Mouse (Mus musculus) neutrophil, adult 83 days (primary cell): ENCODE data around the gene Dapl1. TPM values are rescaled to one million over a fixed set of nuclear protein-coding genes. Genes with fewer than 3 reads are reported as not detected.

Experiments used
- total RNA-seq, 2 experiments: library from RNA; stranded (reverse); gene quantifications; one replicate each; pipeline ENCODE4 v1.2.4; 2023

Dapl1 gene
- not detected for total RNA-seq

DNA sequence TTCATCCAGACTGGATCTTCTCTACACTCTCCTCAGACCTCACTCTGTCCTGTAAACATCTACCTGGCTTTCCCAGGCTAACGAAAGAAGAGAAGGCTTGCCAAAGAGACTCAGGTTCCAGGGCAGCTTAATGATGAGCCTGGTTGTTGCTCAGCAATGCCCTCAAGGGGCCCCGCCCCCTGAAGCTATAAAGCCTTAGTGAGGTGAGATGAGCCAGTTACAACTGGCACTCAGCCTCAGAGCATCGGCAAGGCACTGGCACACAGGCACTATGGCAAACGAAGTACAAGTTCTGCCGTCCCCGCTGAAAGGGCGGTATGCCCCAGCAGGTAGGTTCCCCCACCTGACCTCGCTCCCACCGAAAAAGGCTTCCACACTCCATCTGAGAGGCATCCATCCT is at the start of gene Dapl1:
TSS of gene Dapl1 (plus strand) at position 216 of the 400 bp plus-strand sequence.

Other genes starting within 250 kb of the Dapl1 start
- 1 to 10 TPM; 6.2 to 6.3 TPM for gene Tanc1, start 127.4 kb downstream of the Dapl1 start, total RNA-seq